Mouse (Mus musculus): Measurements from ENCODE around the gene Hnrnpll. TPM values are rescaled to one million over a fixed set of nuclear protein-coding genes. Genes with fewer than 3 reads are reported as not detected.
A peak's percentile ranks its signal among the peaks of the same experiment; 100 is the strongest.

The Hnrnpll gene
- 10 to 100 TPM; 51.4 to 58.4 TPM for total RNA-seq (2021)

DNA sequence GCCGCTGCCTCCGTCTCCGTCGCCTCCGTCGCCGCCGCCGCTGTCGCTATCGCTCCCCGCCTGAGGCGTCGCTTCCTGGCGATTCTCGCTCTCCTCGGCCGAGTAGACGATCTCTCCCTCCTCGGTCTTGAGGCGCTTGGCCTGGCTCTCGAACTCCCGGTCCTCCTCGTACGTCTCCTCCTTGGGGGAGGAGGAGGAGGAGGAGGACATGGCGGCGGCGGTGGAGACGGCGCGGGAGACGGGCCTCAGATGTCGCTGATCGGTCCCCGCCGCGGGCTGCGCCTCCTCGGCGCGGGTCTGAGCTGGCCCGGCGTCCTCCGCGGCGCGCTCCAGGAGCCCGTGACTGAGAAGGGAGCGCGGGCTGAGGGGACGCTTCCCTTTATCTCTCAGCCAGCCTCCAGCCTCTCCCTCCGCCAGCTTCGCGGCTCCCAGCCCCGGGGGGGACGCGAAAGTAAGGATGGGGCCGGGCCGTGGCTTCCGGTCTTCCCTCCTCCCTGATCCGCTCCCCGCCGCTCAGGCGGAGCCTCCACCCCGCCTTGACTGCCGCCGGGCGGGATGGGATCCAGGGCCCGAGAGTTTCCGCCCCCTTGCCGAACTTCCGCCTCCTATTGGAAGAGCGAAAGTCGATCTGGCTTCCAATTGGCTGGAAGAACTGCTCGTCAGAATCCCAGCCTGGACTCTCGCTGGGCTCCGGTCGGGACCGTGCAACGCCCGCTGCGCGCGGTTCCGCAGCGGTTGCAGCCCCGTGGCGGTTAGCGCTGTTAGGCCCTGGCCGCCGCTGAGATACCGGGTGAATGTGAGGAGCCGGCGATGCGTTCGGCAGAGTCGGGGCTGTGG lies at the start of gene Hnrnpll:
Gene Hnrnpll, minus strand, starts transcription at position 552 of the 837 bp plus-strand sequence.
- intact Hi-C loops (cut with DNase I): loop anchor here (2.0 kb wide), 1 partner anchor 107 kb away; no protein-coding TSS in a partner anchor
- peak; percentile 98 to 99 for DNase-seq (ENCODE audit: low spot score in 2 of 2)

DNA sequence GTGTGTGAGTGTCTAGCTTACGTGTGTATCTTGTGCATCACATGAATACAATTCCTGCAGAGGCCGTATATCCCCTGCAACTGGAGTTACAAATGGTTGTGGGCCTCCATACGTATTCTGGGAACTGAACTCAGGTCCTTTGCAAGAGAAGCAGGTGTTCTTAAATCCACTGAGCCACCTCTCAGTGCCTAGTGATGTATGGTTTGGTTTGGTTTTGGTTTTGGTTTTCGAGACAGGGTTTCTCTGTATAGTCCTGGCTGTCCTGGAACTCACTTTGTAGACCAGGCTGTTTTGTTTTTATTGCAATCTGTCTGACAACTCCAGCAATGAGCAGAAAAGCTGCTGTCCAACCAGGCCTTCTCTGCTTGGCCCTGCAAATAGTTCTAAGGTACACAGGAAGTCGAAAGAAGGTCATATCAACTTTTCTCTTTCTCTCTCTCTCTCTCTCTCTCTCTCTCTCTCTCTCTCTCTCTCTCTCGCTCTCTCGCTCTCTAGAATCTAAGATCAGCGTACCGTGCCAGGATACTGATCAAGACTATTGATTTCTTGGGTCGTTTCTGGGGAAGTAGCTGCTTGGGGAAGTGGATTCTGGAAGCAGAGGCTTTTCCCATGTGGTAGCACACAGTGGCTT lies 43.3 kb upstream of the Hnrnpll start:
- DNase-seq (ENCODE audit: low spot score in 2 of 2): no peak
- intact Hi-C loops (cut with DNase I): no loop called here

DNA sequence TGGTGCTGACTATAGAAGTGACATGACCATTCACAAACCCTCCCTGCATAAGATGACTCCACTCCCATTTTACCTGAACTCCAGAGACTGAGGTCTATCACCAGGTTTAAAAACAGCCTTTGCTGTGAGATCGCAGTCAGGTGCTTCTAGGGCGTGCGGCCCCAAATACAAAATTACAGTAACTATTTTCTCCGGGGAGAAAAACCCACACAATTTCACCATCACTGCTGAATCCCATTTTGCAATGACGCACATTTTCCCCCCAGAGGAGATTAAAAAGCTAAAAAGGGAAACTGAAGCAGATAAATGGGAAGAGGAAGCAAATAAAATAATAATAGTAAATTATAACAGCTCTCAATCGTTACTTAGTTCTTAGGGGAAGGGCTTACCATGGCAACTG lies 37.7 kb upstream of the Hnrnpll start:
- intact Hi-C loops (cut with DNase I): no loop called here

DNA sequence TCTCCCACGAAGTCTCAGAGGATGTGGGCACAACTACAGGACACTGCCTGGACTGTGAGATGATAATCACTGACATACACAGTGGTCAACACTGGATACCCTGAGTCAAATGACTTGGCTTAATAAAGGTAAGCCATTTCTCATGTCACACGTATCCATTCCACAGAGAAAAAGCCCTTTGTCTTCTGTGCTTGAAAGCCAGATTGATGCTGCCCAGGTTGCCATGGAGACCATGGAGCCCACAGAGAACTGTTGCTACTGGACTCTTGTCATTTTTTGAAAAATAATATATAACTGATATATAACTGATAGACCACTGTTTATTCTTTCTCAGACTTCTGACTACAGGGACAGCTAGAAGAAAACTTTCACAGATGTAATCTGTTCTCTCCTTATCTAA lies 35.1 kb upstream of the Hnrnpll start:
- intact Hi-C loops (cut with DNase I): no loop called here
- DNase-seq (ENCODE audit: low spot score in 2 of 2): no peak

More for the DNA sequence above, 37.7 kb upstream of the Hnrnpll start:
- no peak for DNase-seq (ENCODE audit: low spot score in 2 of 2)

DNA sequence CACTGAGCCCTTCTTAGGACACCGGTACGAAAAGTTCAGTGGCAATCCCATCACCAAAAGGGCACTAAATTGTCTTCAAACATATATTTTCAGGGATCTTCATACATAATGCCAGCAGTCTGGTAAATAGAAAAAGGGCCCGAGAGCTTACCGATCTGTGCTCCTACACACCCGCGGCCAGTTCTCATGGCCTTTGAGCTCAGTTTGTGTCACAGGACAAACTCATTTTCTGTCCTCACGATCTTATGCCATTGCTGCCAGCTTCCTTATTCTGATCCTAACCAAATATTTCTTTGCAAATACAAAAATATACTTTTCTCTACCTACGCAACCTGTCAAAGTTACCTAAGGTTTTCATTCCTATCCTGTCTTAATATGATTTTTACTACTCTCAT lies 34.6 kb upstream of the Hnrnpll start:
- intact Hi-C loops (cut with DNase I): no loop called here
- no peak for DNase-seq (ENCODE audit: low spot score in 2 of 2)

DNA sequence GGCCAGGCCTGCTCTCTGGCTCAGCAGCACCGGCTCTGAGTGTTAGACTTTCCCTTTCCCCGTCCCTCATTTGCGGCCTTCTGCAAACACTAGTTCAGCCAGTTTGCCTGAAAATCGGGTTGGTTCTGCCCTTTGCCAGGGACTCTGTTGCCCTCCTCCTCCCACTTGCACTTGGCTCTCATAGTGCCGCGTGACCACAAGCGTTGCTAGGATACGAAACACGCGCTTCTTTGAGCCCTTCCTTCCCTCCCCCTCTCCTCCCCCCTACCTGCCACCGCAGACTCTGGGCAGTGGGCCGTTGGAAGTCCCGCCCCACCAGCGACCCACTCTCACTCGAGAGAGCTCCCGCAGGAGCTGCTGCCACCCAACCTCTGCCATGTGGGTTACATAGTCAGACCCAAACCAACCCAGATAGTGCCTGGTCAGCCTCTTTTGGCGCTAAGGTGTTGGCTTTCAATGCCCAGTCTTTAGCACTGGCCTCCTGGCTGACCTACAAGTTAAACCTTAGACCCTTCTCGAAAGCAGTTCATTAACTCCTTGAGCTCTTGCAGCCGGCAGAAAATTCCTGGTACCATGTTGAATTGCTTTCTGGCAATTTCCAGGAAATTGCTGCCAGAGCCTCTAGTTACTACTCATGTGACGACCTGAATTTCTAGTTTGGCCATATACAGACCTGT lies 34.0 kb upstream of the Hnrnpll start:
- DNase-seq (ENCODE audit: low spot score in 2 of 2): peak; percentile 41
- intact Hi-C loops (cut with DNase I): no loop called here

DNA sequence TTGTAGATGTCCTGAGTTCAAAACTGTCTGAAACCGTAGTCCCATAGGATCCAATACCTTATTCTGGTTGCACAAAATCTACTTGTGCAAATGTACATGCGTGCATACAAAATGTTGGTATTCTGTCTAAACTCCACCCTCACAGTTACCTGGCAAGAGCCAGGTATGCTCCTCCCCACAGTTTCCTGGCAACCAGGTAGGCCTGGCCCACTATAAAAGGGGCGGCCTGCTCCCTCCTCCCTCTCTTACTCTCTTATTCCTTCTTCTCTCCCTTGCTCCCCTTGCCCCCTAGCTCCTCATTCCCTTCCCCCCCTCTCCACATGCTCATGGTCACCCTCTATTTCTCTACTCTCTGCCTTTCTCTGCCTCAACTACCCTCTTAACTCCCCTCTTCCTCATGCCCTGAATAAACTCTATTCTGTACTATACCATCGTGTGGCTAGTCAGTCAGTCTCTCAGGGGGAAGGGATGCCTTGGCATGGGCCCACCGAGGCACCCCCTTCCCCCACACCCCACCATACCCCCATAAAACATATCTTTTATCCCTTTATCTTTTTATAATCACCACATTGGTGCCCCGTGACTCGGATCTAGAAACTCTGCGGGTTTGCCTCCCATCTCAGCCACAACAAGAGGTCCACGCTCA lies 33.2 kb upstream of the Hnrnpll start:
- intact Hi-C loops (cut with DNase I): no loop called here
- DNase-seq (ENCODE audit: low spot score in 2 of 2): no peak

DNA sequence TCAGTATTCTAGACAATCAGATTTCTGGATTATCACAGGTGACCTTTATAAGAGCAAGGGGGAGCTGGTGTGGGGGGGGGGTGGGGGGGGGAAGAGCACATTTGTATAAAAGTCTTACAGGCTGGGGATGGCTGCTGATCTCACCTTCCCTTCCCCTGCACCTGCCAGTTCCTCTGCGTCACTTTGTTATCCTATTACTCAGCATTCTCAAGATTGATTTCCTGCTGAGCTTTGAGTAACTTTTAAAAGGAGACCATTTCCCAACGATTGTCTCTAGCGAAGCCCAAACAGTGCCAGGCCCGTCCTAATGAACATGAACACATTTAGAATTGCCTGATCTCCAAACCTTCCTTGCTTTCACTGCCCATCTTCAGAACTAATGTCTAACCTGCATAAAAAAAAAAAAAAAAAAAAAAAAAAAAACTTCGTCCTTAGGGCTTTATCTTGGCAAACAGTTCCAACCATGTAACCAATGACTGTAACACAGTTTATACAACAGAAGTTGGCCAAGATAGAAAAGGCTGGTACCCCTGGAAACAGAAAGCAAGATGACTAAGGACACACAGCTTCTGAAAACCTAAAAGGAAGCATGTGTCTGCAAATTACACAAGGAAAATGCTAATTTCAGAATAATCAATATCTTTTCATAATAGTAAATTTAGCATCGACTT lies 29.9 kb upstream of the Hnrnpll start:
- no peak for DNase-seq (ENCODE audit: low spot score in 2 of 2)
- intact Hi-C loops (cut with DNase I): no loop called here

DNA sequence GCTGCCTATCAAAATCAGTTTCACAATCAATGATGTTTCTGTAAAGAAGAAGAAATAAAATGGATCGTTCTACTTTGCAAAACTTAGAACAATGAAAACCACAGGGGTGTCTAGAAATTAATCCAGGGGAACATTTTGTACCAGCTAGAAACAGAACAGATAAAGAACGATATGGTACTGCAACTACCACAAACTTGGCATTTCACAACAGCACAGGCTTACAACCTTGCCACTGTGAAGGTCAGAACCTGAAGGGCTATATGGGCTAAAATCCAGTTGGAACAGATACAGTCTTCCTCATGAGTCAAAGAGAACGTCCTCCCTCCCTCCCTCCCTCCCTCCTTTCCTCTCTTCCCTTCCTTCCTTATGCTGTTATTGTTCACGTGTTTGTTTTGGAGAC lies 28.4 kb upstream of the Hnrnpll start:
- DNase-seq (ENCODE audit: low spot score in 2 of 2): no peak
- intact Hi-C loops (cut with DNase I): no loop called here

DNA sequence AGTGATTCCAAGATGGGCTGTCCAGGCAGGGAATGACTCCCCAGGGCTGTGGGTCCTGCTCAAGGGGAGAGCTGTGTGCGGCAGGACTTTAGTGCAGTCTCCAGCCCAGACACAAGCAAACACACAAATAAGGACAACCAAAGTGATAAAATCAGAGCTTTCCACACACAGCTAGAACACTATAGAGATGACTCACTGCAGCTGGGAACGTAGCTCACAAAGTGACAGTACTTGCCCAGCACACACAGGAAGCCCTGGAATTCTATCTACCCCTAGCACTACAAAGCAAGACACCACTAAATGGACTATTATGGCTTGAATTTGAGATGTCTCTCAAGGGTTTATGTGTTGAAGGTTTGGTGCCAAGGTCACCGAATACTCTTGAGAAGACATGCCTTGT lies 26.0 kb upstream of the Hnrnpll start:
- intact Hi-C loops (cut with DNase I): no loop called here
- DNase-seq (ENCODE audit: low spot score in 2 of 2): no peak

DNA sequence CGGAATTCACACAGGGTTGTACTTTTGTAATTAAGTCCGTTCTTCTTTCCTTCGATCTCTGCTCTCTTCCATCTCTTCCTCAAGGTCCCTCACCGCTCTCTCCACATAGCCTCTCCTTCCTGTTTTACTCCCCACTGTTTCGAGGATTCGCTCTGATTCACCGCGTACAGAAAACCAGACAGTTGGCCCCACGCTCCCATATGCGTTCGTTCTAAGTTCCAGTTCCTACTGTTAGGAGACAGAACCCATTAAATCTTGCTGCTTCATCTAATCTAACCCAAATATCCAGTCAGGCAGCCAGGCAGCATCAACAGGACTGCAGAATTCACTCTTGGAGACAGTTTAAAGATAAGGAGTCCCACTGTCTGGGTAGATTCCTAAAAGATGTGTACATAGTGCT lies 24.5 kb upstream of the Hnrnpll start:
- DNase-seq (ENCODE audit: low spot score in 2 of 2): no peak
- intact Hi-C loops (cut with DNase I): no loop called here

DNA sequence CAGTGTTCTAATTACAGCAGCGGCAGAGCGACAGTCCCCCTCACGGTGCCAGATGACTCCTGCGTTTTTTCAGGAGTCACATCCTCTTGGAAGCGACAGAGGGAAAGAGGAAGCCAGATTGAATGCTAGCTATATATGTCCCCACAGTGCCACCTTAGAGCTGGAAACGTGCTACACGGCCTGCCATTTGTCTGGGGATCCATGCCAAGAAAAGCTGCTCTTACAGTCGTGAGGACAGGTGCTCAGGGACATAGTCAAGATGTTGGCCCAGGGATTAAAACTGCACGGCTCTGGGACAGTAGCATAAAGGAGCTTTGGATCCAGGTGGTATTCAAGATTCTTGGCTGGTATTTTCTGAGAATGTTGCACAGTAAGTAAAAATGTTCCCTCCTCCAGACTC lies 22.3 kb upstream of the Hnrnpll start:
- intact Hi-C loops (cut with DNase I): loop anchor here (2.0 kb wide), 1 partner anchor 82 kb away; no protein-coding TSS in a partner anchor
- DNase-seq (ENCODE audit: low spot score in 2 of 2): peak; percentile 70 to 79

DNA sequence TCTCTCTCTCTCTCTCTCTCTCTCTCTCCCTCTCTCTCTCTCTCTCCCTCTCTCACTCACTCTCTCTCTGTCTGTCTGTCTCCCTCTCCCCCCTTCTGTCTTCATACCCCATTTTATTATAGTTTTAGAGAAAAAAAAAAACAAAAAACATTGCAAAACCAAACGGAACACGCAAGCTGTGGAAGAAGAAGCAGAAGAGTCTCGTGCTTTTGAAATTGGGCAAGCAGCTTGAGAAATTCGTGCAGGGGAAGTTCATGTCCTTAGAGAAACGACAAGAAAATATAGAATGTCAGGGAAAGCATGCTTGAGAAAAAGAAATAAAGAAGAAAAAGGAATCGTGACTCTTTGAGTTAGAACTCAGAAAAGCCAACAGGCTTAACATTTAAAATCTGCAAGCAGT lies 21.1 kb upstream of the Hnrnpll start:
- intact Hi-C loops (cut with DNase I): no loop called here
- DNase-seq (ENCODE audit: low spot score in 2 of 2): no peak

DNA sequence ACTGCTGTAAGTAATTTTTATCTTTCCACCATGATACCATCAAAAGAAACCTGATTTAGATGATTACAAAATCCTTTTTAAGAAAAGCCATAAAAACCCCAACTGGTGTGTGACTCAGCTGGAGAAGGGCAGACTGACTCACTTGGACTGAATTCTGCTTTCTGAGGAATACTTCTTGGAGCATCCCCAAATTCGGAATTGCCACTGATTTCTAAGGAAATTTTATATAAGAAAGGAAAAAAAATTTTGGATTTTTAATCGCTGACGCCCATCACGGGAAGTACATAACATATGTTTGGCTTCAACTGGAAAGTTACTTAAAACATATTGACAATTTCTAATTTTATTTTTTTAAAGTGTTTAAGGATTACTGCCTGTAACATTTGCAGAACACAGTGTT lies 16.6 kb upstream of the Hnrnpll start:
- DNase-seq (ENCODE audit: low spot score in 2 of 2): no peak
- intact Hi-C loops (cut with DNase I): no loop called here

DNA sequence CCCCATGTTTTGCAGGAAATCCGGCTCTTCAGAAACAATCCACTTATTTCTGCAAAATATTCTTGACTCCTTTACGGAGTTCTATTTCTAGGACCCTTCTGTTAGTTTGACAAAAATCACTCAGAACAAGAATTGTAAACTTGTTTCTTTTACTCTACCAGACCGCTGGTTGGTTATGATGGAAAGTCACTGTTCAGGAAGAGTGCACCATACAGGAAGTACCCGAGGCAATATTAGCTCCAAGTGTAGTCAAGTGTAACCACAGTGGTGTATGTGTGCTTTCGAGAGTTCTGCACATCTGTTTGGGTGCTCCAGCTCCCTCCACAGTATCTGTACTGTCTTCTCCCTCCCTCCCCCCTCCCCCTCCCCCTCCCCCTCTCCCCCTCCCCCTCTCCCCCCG lies 5.1 kb upstream of the Hnrnpll start:
- DNase-seq (ENCODE audit: low spot score in 2 of 2): no peak
- intact Hi-C loops (cut with DNase I): no loop called here

DNA sequence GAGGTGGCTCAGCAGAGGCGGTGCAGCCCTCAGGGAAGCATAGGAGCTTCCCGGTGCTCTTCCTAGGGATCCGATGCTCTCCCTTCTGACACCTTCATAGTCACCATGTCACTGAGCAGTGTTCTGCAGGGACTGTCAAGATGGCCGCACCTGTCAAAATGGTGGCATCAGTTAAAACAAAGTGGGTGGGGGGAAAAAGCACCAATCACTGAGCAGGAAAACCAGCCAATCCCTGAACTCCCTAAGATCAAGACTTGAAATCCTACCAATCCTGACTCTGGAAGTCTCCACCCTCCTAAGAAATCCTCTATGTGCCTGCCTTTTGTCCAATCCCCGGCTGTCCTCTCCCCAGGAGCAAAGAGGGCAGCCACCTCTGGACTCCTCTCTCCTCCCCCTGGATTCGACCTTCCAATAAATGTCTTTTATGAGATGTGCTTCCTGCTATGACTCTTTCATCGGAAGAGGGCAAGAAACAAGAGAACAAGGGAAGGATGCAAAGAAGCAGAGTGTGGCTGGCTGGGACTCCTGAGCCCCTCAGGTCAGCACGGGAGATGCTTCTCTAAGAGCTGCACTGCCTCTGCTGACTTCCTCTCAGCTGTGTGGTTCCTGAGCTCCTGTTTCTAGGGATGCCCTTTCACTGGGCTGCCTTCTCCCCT lies 1.8 kb upstream of the Hnrnpll start:
- intact Hi-C loops (cut with DNase I): loop anchor here (2.0 kb wide), 1 partner anchor 105 kb away; no protein-coding TSS in a partner anchor
- no peak for DNase-seq (ENCODE audit: low spot score in 2 of 2)

DNA sequence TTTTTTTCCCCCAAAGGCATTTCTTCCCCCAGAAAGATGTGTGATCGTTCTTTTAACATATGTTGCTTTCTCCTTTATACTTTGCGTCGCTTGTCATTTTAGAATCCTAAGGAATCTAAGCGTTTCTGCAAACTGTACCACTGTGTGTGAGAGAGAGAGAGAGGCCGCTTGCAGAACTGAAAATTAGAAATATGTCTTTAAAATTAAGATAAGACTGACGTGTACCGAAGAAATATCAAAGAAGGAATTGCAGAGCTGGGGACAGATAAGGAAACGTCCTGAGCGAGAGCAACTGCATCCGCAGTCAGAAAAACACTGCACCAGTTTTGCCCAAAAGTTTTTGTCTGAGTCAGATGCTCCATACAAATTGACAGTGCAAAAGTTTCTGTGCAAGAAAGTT lies 1.3 kb upstream of the Hnrnpll start:
- DNase-seq (ENCODE audit: low spot score in 2 of 2): no peak
- intact Hi-C loops (cut with DNase I): loop anchor here (2.0 kb wide), 1 partner anchor 105 kb away; no protein-coding TSS in a partner anchor

DNA sequence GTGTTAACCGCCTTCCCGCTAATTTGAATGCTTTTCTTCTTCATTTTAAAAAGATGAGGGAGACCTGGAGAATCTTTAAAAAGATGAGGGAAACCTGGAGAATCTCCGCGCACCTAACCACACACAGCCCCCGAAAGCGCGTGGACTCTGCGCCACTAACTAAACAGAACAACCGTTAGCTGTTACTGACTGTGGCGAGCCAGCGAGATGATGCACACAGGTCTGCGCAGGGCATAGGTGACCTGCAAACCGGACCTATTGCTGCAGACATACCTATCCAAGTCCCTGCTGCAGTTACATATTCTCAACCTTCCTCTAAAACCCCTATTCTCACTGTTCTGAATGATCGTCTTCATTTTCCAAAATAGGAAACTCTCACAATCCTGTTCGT lies 481 bp upstream of the Hnrnpll start:
- intact Hi-C loops (cut with DNase I): loop anchor here (2.0 kb wide), 1 partner anchor 106 kb away; no protein-coding TSS in a partner anchor
- no peak for DNase-seq (ENCODE audit: low spot score in 2 of 2)
